Mouse (Mus musculus): ENCODE data around the gene Pdpk1. TPM values are rescaled to one million over a fixed set of nuclear protein-coding genes. Genes with fewer than 3 reads are reported as not detected.

The Pdpk1 gene
- total and polyA plus RNA-seq, 3 experiments = 18.3 to 26.9 (median 19.0) TPM

GRCm38 (mm10) chr17:24056636-24057625 is 93.8 kb downstream of the Pdpk1 start:
- Histone ChIP-seq H3K36me3 (ENCODE audit: control insufficient read depth in 1 of 2, insufficient read depth in 2 of 2, low read length in 2 of 2) (no peaks in the 10 kb centered on the region; a peak in 1 of 4 replicates), H3K27me3 (ENCODE audit: control insufficient read depth in 1 of 2, insufficient read depth in 2 of 2, low read length in 2 of 2) (no peaks in the 10 kb centered on the region), H3K9ac (ENCODE audit: control insufficient read depth, low read depth, low read length, poor library complexity, severe bottlenecking) (no peak overlapping the region), H3K9me3 (replicated peaks; ENCODE audit: insufficient read depth, low read length) (no peaks in the 10 kb centered on the region), H3K4me3 (ENCODE audit: control insufficient read depth in 1 of 2, insufficient read depth in 1 of 2, low read depth in 2 of 2, low read length in 2 of 2) (no peak overlapping the region), H3K4me1 (ENCODE audit: control insufficient read depth in 1 of 2, insufficient read depth in 2 of 2, low read length in 2 of 2) (no peaks in the 10 kb centered on the region), H3K27ac (ENCODE audit: control insufficient read depth, low read depth, low read length) (no peak overlapping the region), H3K79me2 (ENCODE audit: control insufficient read depth, insufficient read depth, low read length, poor library complexity) (no peaks in the 10 kb centered on the region)
- TF ChIP-seq EP300 (IDR thresholded peaks at IDR 0.05; ENCODE audit: low read depth in 1 of 2, low read length in 2 of 2) (no peak), NRF1 (IDR thresholded peaks at IDR 0.05; ENCODE audit: insufficient read depth, low read depth, low read length, poor library complexity, severe bottlenecking) (no peak), JUND (IDR thresholded peaks at IDR 0.05; ENCODE audit: low read depth, low read length) (no peak), ZC3H11A (IDR thresholded peaks at IDR 0.05; ENCODE audit: low read depth, low read length) (no peak), RCOR1 (IDR thresholded peaks at IDR 0.05; ENCODE audit: low read depth, low read length) (no peak), TBP (IDR thresholded peaks at IDR 0.05; ENCODE audit: low read depth, low read length) (no peak), KAT2A (conservative IDR thresholded peaks at IDR 0.05; ENCODE audit: low read depth, low read length) (no peak), SMC3 (IDR thresholded peaks at IDR 0.05; ENCODE audit: low read depth, low read length) (no peak), POLR2AphosphoS5 (IDR thresholded peaks at IDR 0.05; ENCODE audit: borderline replicate concordance, low read depth, low read length) (no peak)
- DNase-seq (ENCODE audit: low read depth, low spot score) = no peak

GRCm38 (mm10) chr17:24049008-24049407 is 101.7 kb downstream of the Pdpk1 start:
- H3K27me3 ChIP-seq (ENCODE audit: control insufficient read depth in 1 of 2, insufficient read depth in 2 of 2, low read length in 2 of 2) = no peaks in the 10 kb centered on the region
- no peak for TF ChIP-seq E2F4 (IDR thresholded peaks at IDR 0.05; ENCODE audit: borderline replicate concordance, low read depth, low read length)
- TF ChIP-seq MAFK (IDR thresholded peaks at IDR 0.05; ENCODE audit: borderline replicate concordance, low read depth, low read length) = no peak
- TF ChIP-seq RAD21 (IDR thresholded peaks at IDR 0.05; ENCODE audit: low read depth, low read length) = no peak
- no peak for TF ChIP-seq CHD2 (IDR thresholded peaks at IDR 0.05; ENCODE audit: low read length)
- TF ChIP-seq TAL1 (IDR thresholded peaks at IDR 0.05; ENCODE audit: low read length) = no peak
- no peak for TF ChIP-seq NRF1 (IDR thresholded peaks at IDR 0.05; ENCODE audit: insufficient read depth, low read depth, low read length, poor library complexity, severe bottlenecking)
- no peak for TF ChIP-seq GATA1 (IDR thresholded peaks at IDR 0.05; ENCODE audit: low read depth, low read length)
- DNase-seq (ENCODE audit: low read depth, low spot score) = no peak
- H3K9me3 ChIP-seq (replicated peaks; ENCODE audit: insufficient read depth, low read length) = no peaks in the 10 kb centered on the region
- no peaks in the 10 kb centered on the region for H3K79me2 ChIP-seq (ENCODE audit: control insufficient read depth, insufficient read depth, low read length, poor library complexity)
- H3K36me3 ChIP-seq (ENCODE audit: control insufficient read depth in 1 of 2, insufficient read depth in 2 of 2, low read length in 2 of 2) = no peaks in the 10 kb centered on the region
- no peak overlapping the region for H3K4me3 ChIP-seq (ENCODE audit: control insufficient read depth in 1 of 2, insufficient read depth in 1 of 2, low read depth in 2 of 2, low read length in 2 of 2)
- no peak overlapping the region for H3K27ac ChIP-seq (ENCODE audit: control insufficient read depth, low read depth, low read length)
- H3K9ac ChIP-seq (ENCODE audit: control insufficient read depth, low read depth, low read length, poor library complexity, severe bottlenecking) = no peak overlapping the region
- no peaks in the 10 kb centered on the region for H3K4me1 ChIP-seq (ENCODE audit: control insufficient read depth in 1 of 2, insufficient read depth in 2 of 2, low read length in 2 of 2)
